Mouse (Mus musculus): Measurements from ENCODE around the gene Cdon. TPM values are rescaled to one million over a fixed set of nuclear protein-coding genes. Genes with fewer than 3 reads are reported as not detected.

Gene Cdon
- polyA plus RNA-seq, 1 experiment from 2014 or later: 1.5 TPM

DNA sequence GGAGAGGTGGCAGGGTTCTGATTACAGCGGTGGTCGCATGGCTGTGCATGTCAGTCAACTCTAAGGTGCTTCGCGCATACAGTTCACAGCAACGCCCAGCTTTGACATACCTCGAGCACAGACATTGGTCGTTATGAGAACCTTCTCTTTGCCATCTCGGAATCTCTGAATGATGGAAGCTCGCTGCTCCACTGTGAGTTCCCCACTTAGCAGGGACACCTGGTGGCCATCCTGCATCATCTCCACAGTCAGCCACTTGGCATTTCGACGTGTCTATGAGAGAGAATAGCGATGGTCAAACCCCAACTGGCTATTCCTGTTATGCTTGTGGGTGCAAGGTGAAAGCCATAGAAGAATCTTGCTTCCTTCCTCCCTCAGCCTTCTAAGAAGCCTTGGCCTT, 124.8 kb downstream of the Cdon start:
- Histone ChIP-seq H3K27ac (ENCODE audit: low read depth, low read length) (no peak overlapping the region), H3K9me3 (ENCODE audit: control insufficient read depth, low read length) (no peaks in the 10 kb centered on the region), H3K4me2 (no peak overlapping the region), H3K27me3 (replicated peaks; ENCODE audit: control insufficient read depth, insufficient read depth, low read length) (no peaks in the 10 kb centered on the region; the same call in 1 of the 2 replicates), H3K9ac (ENCODE audit: low read depth, low read length) (no peak overlapping the region), H3K4me3 (ENCODE audit: low read depth, low read length) (no peak overlapping the region), H3K36me3 (ENCODE audit: control insufficient read depth, insufficient read depth, low read length) (no peaks in the 10 kb centered on the region), H3K4me1 (replicated peaks; ENCODE audit: control insufficient read depth, insufficient read depth, low read length) (0 out of 2 replicates have a peak, but pooled peaks cover 2% of the 10 kb centered on the region)
- ATAC-seq (replicated peaks; ENCODE audit: low FRiP score) (no peak), DNase-seq (ENCODE audit: low spot score) (no peak)
- WGBS: 68% methylated on average over 12 of the region's 12 CpGs

DNA sequence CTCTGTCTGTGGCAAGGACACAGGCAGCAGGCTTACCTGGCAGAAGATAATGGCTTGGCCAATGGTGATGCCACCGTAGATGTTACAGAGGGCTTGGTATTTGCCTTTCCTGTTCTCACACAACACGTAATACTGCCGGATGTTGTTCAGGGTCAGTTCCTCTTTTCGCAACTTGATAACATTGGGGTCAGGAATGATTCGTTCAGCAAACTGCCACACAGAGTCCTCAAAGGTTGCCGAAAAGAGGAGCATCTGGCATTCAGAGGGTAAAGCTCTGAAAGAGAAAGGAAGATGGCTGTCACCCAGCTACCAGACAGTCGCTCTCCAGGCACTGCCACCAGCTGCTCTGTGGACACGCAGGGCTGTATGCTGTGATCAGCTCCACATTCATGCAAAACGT, 125.8 kb downstream of the Cdon start:
- no peak overlapping the region for H3K4me3 ChIP-seq (ENCODE audit: low read depth, low read length)
- no peaks in the 10 kb centered on the region; the same call in 1 of the 2 replicates for H3K27me3 ChIP-seq (replicated peaks; ENCODE audit: control insufficient read depth, insufficient read depth, low read length)
- H3K9me3 ChIP-seq (ENCODE audit: control insufficient read depth, low read length): no peaks in the 10 kb centered on the region
- H3K4me1 ChIP-seq (replicated peaks; ENCODE audit: control insufficient read depth, insufficient read depth, low read length): 0 out of 2 replicates have a peak, but pooled peaks cover 2% of the 10 kb centered on the region
- DNase-seq (ENCODE audit: low spot score) (no peak), ATAC-seq (replicated peaks; ENCODE audit: low FRiP score) (no peak)
- no peak overlapping the region for H3K9ac ChIP-seq (ENCODE audit: low read depth, low read length)
- 40% methylated on average over 9 of the region's 9 CpGs for WGBS
- H3K27ac ChIP-seq (ENCODE audit: low read depth, low read length): no peak overlapping the region
- H3K36me3 ChIP-seq (ENCODE audit: control insufficient read depth, insufficient read depth, low read length): no peaks in the 10 kb centered on the region
- 0 out of 2 replicates have a peak overlapping the region, but pooled peaks have one; percentile 4 for H3K4me2 ChIP-seq

DNA sequence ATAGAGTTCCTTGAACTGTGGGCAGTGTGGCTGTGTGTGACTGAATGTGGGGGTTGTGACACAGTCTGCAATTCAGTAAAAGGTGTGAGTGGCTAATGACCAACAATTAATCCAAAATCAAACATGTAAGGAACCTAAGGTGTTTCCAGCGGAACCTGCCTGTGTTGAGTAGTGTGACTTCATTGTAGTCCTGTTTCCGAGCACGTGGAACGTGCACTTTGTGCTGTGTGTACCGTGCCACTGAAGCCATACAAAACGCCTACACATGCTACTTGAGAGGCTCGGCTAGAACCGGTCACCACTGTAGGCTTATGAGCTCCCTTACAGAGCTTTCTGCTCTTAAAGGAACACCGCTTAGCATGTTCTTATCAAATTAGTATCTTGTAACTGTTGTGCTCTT, 127.5 kb downstream of the Cdon start:
- H3K9me3 ChIP-seq (ENCODE audit: control insufficient read depth, low read length): no peaks in the 10 kb centered on the region
- DNase-seq (ENCODE audit: low spot score) (no peak), ATAC-seq (replicated peaks; ENCODE audit: low FRiP score) (no peak)
- H3K27me3 ChIP-seq (replicated peaks; ENCODE audit: control insufficient read depth, insufficient read depth, low read length): no peaks in the 10 kb centered on the region
- no peak overlapping the region for H3K4me2 ChIP-seq
- H3K9ac ChIP-seq (ENCODE audit: low read depth, low read length): no peak overlapping the region
- H3K27ac ChIP-seq (ENCODE audit: low read depth, low read length): no peak overlapping the region
- WGBS: 81% methylated on average over 9 of the region's 9 CpGs
- 0 out of 2 replicates have a peak, but pooled peaks cover 2% of the 10 kb centered on the region for H3K4me1 ChIP-seq (replicated peaks; ENCODE audit: control insufficient read depth, insufficient read depth, low read length)
- no peaks in the 10 kb centered on the region for H3K36me3 ChIP-seq (ENCODE audit: control insufficient read depth, insufficient read depth, low read length)
- no peak overlapping the region for H3K4me3 ChIP-seq (ENCODE audit: low read depth, low read length)

DNA sequence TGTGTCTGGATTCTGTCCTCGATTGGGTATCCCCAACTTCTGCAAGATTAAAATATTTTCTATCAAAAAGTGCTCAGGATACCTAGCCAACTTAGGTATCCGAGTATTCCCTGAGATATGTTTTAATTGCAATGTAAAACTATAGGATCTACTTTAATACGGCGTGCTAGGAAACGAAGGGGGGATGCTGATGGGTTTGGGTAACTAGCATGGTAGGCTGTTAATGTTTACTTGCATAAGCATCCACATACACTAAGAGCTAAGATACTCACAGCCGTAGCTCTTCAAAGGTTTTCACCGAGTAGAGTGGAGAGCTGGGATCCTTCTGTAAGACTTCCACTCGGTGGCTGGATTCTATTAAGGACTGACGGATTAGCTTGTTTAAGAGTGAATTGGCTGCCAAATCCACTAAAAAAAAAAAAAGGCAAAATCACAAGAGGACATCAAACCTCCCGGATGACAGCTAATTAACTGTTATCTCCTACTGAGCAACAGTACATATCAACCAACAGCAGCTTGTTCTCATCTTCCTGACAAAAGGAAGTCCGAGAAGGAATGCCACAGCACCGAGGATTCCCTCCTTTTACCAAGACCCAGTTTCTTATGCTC, 135.7 kb downstream of the Cdon start:
- WGBS: 46% methylated on average over 12 of the region's 12 CpGs
- H3K36me3 ChIP-seq (ENCODE audit: control insufficient read depth, insufficient read depth, low read length): peaks cover 6% of the 10 kb centered on the region
- peaks cover 26% of the 10 kb centered on the region for H3K27me3 ChIP-seq (replicated peaks; ENCODE audit: control insufficient read depth, insufficient read depth, low read length)
- peaks cover 5% of the 10 kb centered on the region; the same call in 1 of the 2 replicates for H3K4me1 ChIP-seq (replicated peaks; ENCODE audit: control insufficient read depth, insufficient read depth, low read length)
- H3K27ac ChIP-seq (ENCODE audit: low read depth, low read length): no peak overlapping the region
- H3K4me3 ChIP-seq (ENCODE audit: low read depth, low read length): no peak overlapping the region
- DNase-seq (ENCODE audit: low spot score): no peak
- no peaks in the 10 kb centered on the region for H3K9me3 ChIP-seq (ENCODE audit: control insufficient read depth, low read length)
- no peak overlapping the region for H3K9ac ChIP-seq (ENCODE audit: low read depth, low read length)
- no peak for ATAC-seq (replicated peaks; ENCODE audit: low FRiP score)
- H3K4me2 ChIP-seq: no peak overlapping the region

Other genes starting within 250 kb of the Cdon start
- 90.9 and 95.2 TPM in 2 replicates for gene Dcps, start 245.1 kb upstream of the Cdon start, polyA plus RNA-seq (2014; fragmentation: Nextera tagmentation; extraction: Ambion mirVana)
- gene Srpr, start 221.0 kb upstream of the Cdon start, polyA plus RNA-seq (2014; fragmentation: Nextera tagmentation; extraction: Ambion mirVana): 98.7 and 108 TPM in 2 replicates
- gene Tirap, start 220.8 kb upstream of the Cdon start, polyA plus RNA-seq (2014; fragmentation: Nextera tagmentation; extraction: Ambion mirVana): 10.5 and 11.0 TPM in 2 replicates
- 55.4 and 57.2 TPM in 2 replicates for gene Foxred1, start 210.1 kb upstream of the Cdon start, polyA plus RNA-seq (2014; fragmentation: Nextera tagmentation; extraction: Ambion mirVana)
- gene Fam118b, start 153.3 kb upstream of the Cdon start, polyA plus RNA-seq (2014; fragmentation: Nextera tagmentation; extraction: Ambion mirVana): 30.4 and 31.3 TPM in 2 replicates
- gene Rpusd4, start 153.3 kb upstream of the Cdon start, polyA plus RNA-seq (2014; fragmentation: Nextera tagmentation; extraction: Ambion mirVana): 34.6 and 36.3 TPM in 2 replicates
- gene Gm1113, start 97.1 kb downstream of the Cdon start, polyA plus RNA-seq (2014; fragmentation: Nextera tagmentation; extraction: Ambion mirVana): not detected in 2 replicates
- 1.5 and 1.7 TPM in 2 replicates for gene Ddx25, start 137.4 kb downstream of the Cdon start, polyA plus RNA-seq (2014; fragmentation: Nextera tagmentation; extraction: Ambion mirVana)
- 22.6 and 23.2 TPM in 2 replicates for gene Pus3, start 137.5 kb downstream of the Cdon start, polyA plus RNA-seq (2014; fragmentation: Nextera tagmentation; extraction: Ambion mirVana)
- gene Pate2, start 149.2 kb downstream of the Cdon start, polyA plus RNA-seq (2014; fragmentation: Nextera tagmentation; extraction: Ambion mirVana): 0.16 TPM in 1 of 2 replicates, not detected in the other
- 12.8 and 14.1 TPM in 2 replicates for gene Hyls1, start 149.3 kb downstream of the Cdon start, polyA plus RNA-seq (2014; fragmentation: Nextera tagmentation; extraction: Ambion mirVana)
- 0.21 TPM in 1 of 2 replicates, not detected in the other for gene Pate4, start 190.8 kb downstream of the Cdon start, polyA plus RNA-seq (2014; fragmentation: Nextera tagmentation; extraction: Ambion mirVana)
- 0.16 TPM in 1 of 2 replicates, not detected in the other for gene Pate3, start 227.1 kb downstream of the Cdon start, polyA plus RNA-seq (2014; fragmentation: Nextera tagmentation; extraction: Ambion mirVana)

Data from liver, embryonic 11.5 days (tissue).